Mouse (Mus musculus) forebrain, embryonic 12.5 days (tissue): ENCODE measurements at regions not wholly inside any gene's neighbourhood (a gene's known extent, or its start where the extent isn't known, plus 50 kb on each side); places are given as distances from the start of the nearest gene placed in this dataset.
A peak's percentile ranks its signal among the peaks of the same experiment; 100 is the strongest.

Experiments
- ATAC-seq: fragments of 200-750 bp; cut with Nextera tagmentation; 2 replicates; pipeline ENCODE4 v1.8.0; 2017; ENCODE audit warnings: moderate TSS enrichment; ENCODE audit not compliant: low FRiP score
- H3K27ac ChIP-seq: fragments of 300-500 bp; sonication (generic); 2 replicates; pipeline ENCODE4 v1.5.1; 2016; ENCODE audit warnings: mild to moderate bottlenecking
- H3K27me3 ChIP-seq: fragments of 300-500 bp; sonication (generic); 2 replicates; pipeline ENCODE4 v1.6.1; 2016; ENCODE audit warnings: mild to moderate bottlenecking
- H3K36me3 ChIP-seq: fragments of 300-500 bp; sonication (generic); replicated peaks from 2 replicates; pipeline ENCODE4 v1.6.1; 2016; ENCODE audit warnings: mild to moderate bottlenecking
- H3K4me1 ChIP-seq: fragments of 300-500 bp; sonication (generic); 2 replicates; pipeline ENCODE4 v1.6.1; 2016
- H3K4me2 ChIP-seq: fragments of 300-500 bp; sonication (generic); 2 replicates; pipeline ENCODE4 v1.6.1; 2016; ENCODE audit warnings: mild to moderate bottlenecking, moderate library complexity
- H3K4me3 ChIP-seq: fragments of 300-500 bp; sonication (generic); replicated peaks from 2 replicates; pipeline ENCODE4 v1.5.1; 2016; ENCODE audit warnings: mild to moderate bottlenecking
- H3K9ac ChIP-seq: fragments of 300-500 bp; sonication (generic); 2 replicates; pipeline ENCODE4 v1.6.1; 2016; ENCODE audit warnings: mild to moderate bottlenecking
- H3K9me3 ChIP-seq: fragments of 300-500 bp; sonication (generic); 2 replicates; pipeline ENCODE4 v1.6.1; 2016
- WGBS: fragments of 180-500 bp; shearing (Covaris S2); methylation state at CpG from one replicate; pipeline ENCODE4 v1.1.7; 2016; 5-methylcytosine and 5-hydroxymethylcytosine counted together

- Histone ChIP-seq H3K27ac (no peak overlapping the region), H3K4me1 (no peaks in the 10 kb centered on the region), H3K27me3 (no peaks in the 10 kb centered on the region), H3K9me3 (no peaks in the 10 kb centered on the region), H3K4me3 (no peak overlapping the region), H3K9ac (no peak overlapping the region), H3K4me2 (no peak overlapping the region), H3K36me3 (no peaks in the 10 kb centered on the region)
- WGBS: 87% methylated on average over 9 of the region's 9 CpGs
- no peak for ATAC-seq
Measured at GRCm38 (mm10) chr10:18907276-18907960, 62.6 kb downstream of the Perp start.

- WGBS: 84% methylated on average over 3 of the region's 3 CpGs
- Histone ChIP-seq H3K4me2 (no peak overlapping the region), H3K27me3 (no peaks in the 10 kb centered on the region), H3K4me1 (no peaks in the 10 kb centered on the region), H3K9ac (no peak overlapping the region), H3K36me3 (no peaks in the 10 kb centered on the region), H3K27ac (no peak overlapping the region), H3K9me3 (no peaks in the 10 kb centered on the region), H3K4me3 (no peak overlapping the region)
- no peak for ATAC-seq
Measured at GRCm38 (mm10) chr10:18909307-18909706, 64.5 kb downstream of the Perp start.

GRCm38 (mm10) chr10:18910898-18911297 is 66.1 kb downstream of the Perp start:
- no peak overlapping the region for H3K27ac ChIP-seq
- H3K36me3 ChIP-seq: no peaks in the 10 kb centered on the region
- H3K27me3 ChIP-seq: no peaks in the 10 kb centered on the region
- no peaks in the 10 kb centered on the region for H3K4me1 ChIP-seq
- WGBS: 5% methylated on average over 2 of the region's 2 CpGs
- no peak overlapping the region for H3K9ac ChIP-seq
- ATAC-seq: 0 out of 2 replicates have a peak, but pooled peaks have one; percentile 17
- H3K4me3 ChIP-seq: no peak overlapping the region
- no peak overlapping the region for H3K4me2 ChIP-seq
- H3K9me3 ChIP-seq: no peaks in the 10 kb centered on the region

- WGBS: 75% methylated on average over 6 of the region's 6 CpGs
- Histone ChIP-seq H3K36me3 (no peaks in the 10 kb centered on the region), H3K4me1 (no peaks in the 10 kb centered on the region), H3K4me3 (no peak overlapping the region), H3K9me3 (no peaks in the 10 kb centered on the region), H3K27me3 (no peaks in the 10 kb centered on the region), H3K4me2 (no peak overlapping the region), H3K9ac (no peak overlapping the region), H3K27ac (no peak overlapping the region)
- ATAC-seq: 0 out of 2 replicates have a peak, but pooled peaks have one; percentile 36
Measured at GRCm38 (mm10) chr10:18917120-18917616, 72.3 kb downstream of the Perp start.

- Histone ChIP-seq H3K9ac (no peak overlapping the region), H3K4me3 (no peak overlapping the region), H3K4me2 (no peak overlapping the region), H3K9me3 (no peaks in the 10 kb centered on the region), H3K27me3 (no peaks in the 10 kb centered on the region), H3K36me3 (no peaks in the 10 kb centered on the region), H3K27ac (no peak overlapping the region), H3K4me1 (no peaks in the 10 kb centered on the region)
- no peak for ATAC-seq
- 71% methylated on average over 3 of the region's 3 CpGs for WGBS
Measured at GRCm38 (mm10) chr10:18923088-18923821, 78.4 kb downstream of the Perp start.

- no peak overlapping the region for H3K9ac ChIP-seq
- WGBS: 91% methylated on average over 2 of the region's 2 CpGs
Measured at GRCm38 (mm10) chr10:18927811-18928210, 83.0 kb downstream of the Perp start.

GRCm38 (mm10) chr10:18931344-18931743 is 84.1 kb downstream of the Tnfaip3 start:
- Histone ChIP-seq H3K4me1 (no peaks in the 10 kb centered on the region), H3K4me3 (no peak overlapping the region), H3K36me3 (no peaks in the 10 kb centered on the region), H3K27ac (no peak overlapping the region), H3K9ac (no peak overlapping the region), H3K9me3 (no peaks in the 10 kb centered on the region), H3K27me3 (no peaks in the 10 kb centered on the region), H3K4me2 (no peak overlapping the region)
- WGBS: 56% methylated on average over 2 of the region's 2 CpGs
- no peak for ATAC-seq

More at GRCm38 (mm10) chr10:18927811-18928210, 83.0 kb downstream of the Perp start:
- Histone ChIP-seq H3K4me3 (no peak overlapping the region), H3K27ac (no peak overlapping the region), H3K36me3 (no peaks in the 10 kb centered on the region), H3K9me3 (no peaks in the 10 kb centered on the region), H3K27me3 (no peaks in the 10 kb centered on the region), H3K4me1 (no peaks in the 10 kb centered on the region), H3K4me2 (no peak overlapping the region)
- ATAC-seq: no peak

GRCm38 (mm10) chr10:18941447-18941846 is 74.0 kb downstream of the Tnfaip3 start:
- Histone ChIP-seq H3K36me3 (no peaks in the 10 kb centered on the region), H3K4me2 (no peak overlapping the region), H3K4me1 (no peaks in the 10 kb centered on the region), H3K4me3 (no peak overlapping the region), H3K9ac (no peak overlapping the region), H3K9me3 (no peaks in the 10 kb centered on the region), H3K27ac (no peak overlapping the region), H3K27me3 (no peaks in the 10 kb centered on the region)
- no peak for ATAC-seq
- WGBS: 69% methylated on average over 4 of the region's 4 CpGs

GRCm38 (mm10) chr10:18941908-18942307 is 73.5 kb downstream of the Tnfaip3 start:
- no peaks in the 10 kb centered on the region for H3K27me3 ChIP-seq
- no peak overlapping the region for H3K9ac ChIP-seq
- H3K4me3 ChIP-seq: no peak overlapping the region
- H3K4me1 ChIP-seq: no peaks in the 10 kb centered on the region
- no peaks in the 10 kb centered on the region for H3K36me3 ChIP-seq
- WGBS: 77% methylated on average over 7 of the region's 7 CpGs
- H3K27ac ChIP-seq: no peak overlapping the region
- ATAC-seq: no peak
- H3K9me3 ChIP-seq: no peaks in the 10 kb centered on the region
- no peak overlapping the region for H3K4me2 ChIP-seq

GRCm38 (mm10) chr10:18943296-18944075 is 72.0 kb downstream of the Tnfaip3 start:
- H3K27ac ChIP-seq: no peak overlapping the region
- no peak overlapping the region for H3K4me2 ChIP-seq
- H3K9ac ChIP-seq: no peak overlapping the region
- no peak for ATAC-seq
- no peaks in the 10 kb centered on the region for H3K4me1 ChIP-seq
- 82% methylated on average over 6 of the region's 6 CpGs for WGBS
- no peaks in the 10 kb centered on the region for H3K27me3 ChIP-seq
- H3K36me3 ChIP-seq: no peaks in the 10 kb centered on the region
- no peaks in the 10 kb centered on the region for H3K9me3 ChIP-seq
- no peak overlapping the region for H3K4me3 ChIP-seq

GRCm38 (mm10) chr10:18946727-18947126 is 68.7 kb downstream of the Tnfaip3 start:
- Histone ChIP-seq H3K4me3 (no peak overlapping the region), H3K9ac (no peak overlapping the region), H3K4me1 (no peaks in the 10 kb centered on the region), H3K36me3 (no peaks in the 10 kb centered on the region), H3K9me3 (no peaks in the 10 kb centered on the region), H3K27me3 (no peaks in the 10 kb centered on the region), H3K27ac (no peak overlapping the region), H3K4me2 (no peak overlapping the region)
- ATAC-seq: no peak
